Mouse (Mus musculus) T-cell, adult 2 months (primary cell): ENCODE measurements around the gene Rhpn2.

ENCODE experiments used
- DNase-seq: peaks from one replicate; pipeline ENCODE4 v3.0.0; 2022; ENCODE audit warnings: low spot score

Rhpn2 gene

DNA sequence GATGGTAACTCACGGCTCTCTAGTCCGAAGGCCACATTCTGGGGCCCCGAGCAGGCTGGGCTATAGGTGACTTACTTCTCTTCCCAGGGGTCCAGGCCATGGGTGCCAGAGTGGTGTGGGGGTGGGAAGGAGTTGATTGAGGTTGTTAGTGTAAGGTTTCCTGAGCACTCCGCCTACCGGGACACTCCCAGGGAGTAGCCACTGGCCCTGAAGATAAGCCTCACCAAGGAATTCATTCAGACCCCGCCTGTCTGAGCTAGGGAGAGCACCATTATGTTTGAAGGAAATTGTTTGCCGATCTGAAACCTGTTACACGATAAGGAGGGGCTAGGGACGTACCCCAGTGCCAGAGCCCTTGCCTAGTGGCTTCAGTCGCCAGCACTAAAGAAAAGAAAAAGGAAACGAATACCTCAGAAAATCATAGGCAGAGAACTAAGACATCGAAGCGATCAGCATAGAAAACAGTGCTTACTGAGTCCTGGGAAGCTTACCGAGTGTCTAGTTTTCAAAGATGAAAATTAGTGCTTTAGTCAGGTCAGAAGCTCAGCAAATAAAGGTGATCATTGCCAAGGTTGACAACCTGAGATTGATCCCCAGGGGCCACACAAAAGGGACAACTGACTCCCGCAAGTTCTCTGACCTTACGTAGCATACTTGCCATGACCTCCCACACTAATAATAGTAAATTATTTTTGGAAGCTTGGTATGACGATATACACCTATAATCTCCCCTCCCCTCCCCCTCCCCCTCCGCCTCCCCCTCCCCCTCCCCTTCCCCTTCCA lies 14.1 kb downstream of the Rhpn2 start:
- DNase-seq: no peak

DNA sequence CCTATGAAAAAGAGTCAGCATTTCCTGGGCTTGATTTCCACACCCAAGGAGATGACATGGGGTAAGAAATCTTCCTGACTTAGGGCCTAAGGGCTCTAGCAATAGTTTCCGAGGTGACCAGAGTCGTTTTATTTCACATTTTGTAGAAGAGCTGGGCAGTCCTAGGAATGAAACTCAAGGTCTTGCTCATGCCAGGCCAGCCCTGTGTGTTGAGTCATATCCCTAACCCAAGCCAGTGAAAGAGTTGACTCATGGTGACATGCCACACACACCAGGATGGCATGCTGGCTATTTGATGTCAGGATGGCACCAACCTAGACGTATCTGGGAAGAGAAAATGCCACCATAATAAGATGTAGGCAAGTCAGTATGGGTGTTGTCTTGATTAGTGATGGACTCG lies 15.1 kb downstream of the Rhpn2 start:
- no peak for DNase-seq

DNA sequence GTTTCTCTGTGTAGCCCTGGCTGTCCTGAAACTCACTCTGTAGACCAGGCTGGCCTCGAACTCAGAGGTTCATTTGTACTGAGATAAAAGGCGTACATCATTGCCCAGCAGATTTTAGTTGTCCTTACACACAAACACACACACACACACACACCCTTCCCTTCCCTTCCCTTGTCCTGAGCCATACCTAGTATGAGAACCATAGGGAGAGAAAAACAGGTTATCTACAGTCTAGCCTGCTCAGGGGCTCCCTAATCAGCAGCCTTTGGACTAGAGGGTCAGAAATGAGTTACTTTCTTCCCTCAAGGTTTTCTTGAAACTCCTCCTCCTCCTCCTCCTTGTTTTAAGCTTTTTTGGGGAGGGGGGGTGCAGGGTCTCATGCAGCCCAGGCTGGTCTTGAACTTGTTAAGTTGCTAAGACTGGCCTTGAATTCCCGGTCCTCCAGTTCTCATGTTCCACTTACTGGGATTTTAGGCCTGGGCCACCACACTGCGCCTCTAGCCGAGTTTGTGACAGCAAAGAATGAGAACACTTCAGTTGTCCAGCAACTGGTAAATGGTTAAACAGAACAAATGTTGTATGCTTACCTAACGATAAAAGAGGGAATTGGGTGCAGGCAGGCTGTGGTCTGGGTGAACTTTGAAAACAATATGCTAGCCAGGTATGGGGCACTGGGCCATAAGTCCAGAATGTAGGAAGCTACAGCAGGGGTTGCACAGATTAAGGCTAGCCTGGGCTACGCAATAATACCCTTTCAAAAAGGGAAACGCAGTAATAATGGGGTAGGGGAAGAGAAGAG lies 16.1 kb downstream of the Rhpn2 start:
- no peak for DNase-seq

DNA sequence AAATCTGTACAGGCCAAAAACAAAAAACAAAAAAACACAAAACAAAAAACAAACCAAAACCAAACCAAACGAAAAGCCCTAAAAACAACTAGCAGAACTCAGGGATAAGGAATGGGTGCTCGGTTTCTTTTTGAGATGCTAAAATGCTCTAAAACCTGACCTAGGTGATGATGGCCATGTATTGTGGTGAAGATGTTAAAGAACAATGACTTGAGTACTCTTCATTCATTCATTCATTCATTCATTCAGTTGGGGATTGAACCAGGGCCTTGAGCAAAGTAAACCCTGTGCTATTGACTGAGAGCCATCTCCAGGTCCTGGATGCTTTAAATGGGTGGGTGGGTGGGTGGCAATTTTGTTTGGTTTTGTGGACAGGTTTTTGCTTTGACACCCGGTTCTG lies 17.2 kb downstream of the Rhpn2 start:
- DNase-seq: no peak

DNA sequence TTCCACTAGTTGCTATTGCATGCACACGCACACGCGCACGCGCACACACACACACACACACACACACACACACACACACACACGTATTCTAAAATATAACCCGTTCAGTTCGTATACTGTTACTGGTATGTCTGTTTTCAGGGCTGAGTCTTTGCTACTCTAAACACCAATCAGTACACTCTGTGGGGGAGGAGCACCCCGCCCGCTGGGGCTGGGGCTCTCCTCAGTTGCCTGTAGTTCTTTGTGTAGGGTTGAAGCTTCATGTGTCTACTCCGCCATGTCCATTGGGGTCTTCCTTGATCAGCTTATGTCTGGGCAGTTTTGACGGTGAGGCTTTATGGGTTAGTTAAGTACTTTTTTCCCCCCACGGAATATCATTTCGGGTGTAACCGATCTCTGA lies 19.3 kb downstream of the Rhpn2 start:
- no peak for DNase-seq

DNA sequence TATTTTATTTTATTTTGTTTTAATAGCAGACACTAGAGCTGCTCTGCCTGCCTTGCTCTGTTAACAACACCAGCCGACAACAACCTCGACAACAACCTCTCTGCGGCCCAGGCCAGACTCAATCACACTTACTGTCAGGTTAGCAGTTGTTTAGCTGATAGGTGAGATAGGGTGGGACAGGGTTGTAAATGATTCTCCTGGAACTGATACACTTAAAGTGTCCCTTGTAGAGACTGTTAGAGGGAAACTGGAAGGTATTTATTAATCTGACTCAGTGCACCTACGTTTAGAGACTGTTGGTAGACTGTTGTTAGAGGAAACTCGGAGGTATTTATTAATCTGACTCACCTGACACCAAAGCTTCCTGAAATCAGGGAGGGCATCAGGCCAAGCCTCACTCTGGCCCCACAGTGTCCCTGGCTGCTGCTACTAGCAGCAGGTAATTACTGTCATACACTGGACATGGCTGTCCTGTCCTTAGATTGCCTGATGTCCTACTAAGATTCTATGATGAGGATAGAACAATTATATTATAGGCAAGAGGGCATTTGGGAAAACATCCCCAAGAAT lies 21.4 kb downstream of the Rhpn2 start:
- no peak for DNase-seq

DNA sequence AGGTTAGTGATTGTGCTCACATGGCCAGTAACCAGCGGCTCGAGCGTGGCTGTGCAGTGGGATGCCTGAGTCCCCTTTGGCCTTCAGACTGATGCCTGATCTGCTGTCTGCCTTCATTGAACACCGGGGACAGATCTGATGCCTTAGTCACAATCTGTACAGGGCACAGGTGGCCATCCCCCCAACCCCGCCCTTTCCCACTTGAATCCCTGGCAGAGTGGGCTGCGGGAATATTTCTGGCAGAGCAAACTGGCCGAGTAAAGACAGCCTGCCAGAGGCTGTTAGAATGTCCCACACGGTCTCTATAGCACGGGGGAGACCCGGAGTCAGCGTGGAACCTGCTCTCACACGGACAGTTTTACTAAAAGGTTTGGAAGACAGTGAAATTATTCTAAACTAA lies 23.7 kb downstream of the Rhpn2 start:
- no peak for DNase-seq

DNA sequence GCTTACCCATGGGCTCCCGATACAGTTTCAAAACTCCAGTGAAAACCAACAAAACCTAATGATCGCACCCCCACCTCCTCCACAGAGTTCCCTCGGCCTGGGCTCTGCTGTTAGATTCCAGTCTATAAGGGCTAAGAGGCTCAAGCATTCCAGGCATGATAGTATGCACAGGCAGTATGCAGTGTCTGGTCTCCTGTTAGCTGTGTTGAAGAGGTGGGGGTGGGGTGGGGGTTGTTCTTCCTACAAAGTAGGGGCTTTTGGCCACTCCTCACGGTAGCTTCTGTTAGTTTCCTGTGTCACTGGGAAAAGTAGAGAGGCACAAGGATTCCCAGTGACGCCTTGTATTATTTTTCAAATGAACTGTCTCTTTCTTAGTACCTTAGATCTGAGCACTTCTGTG lies 28.3 kb downstream of the Rhpn2 start:
- no peak for DNase-seq

DNA sequence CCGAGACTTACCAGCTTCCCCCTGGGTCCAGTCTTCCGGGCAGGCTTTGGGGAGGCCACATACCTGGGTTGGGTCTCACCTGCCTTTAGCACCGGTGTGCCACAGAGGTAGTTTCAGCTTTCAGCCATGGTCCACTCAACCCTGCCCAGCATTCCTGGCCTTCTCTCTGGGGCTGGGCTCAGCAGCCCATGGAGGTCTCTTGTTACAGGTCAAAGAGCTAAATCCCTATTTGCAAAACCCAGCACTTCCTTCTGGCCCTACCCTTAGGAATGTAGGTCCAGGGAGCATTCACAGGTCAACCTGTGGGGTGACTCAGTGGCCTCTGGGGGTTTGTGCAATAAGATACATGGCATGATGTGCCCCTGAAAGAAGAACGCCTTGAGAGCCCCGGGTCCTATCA lies 28.9 kb downstream of the Rhpn2 start:
- DNase-seq: no peak

DNA sequence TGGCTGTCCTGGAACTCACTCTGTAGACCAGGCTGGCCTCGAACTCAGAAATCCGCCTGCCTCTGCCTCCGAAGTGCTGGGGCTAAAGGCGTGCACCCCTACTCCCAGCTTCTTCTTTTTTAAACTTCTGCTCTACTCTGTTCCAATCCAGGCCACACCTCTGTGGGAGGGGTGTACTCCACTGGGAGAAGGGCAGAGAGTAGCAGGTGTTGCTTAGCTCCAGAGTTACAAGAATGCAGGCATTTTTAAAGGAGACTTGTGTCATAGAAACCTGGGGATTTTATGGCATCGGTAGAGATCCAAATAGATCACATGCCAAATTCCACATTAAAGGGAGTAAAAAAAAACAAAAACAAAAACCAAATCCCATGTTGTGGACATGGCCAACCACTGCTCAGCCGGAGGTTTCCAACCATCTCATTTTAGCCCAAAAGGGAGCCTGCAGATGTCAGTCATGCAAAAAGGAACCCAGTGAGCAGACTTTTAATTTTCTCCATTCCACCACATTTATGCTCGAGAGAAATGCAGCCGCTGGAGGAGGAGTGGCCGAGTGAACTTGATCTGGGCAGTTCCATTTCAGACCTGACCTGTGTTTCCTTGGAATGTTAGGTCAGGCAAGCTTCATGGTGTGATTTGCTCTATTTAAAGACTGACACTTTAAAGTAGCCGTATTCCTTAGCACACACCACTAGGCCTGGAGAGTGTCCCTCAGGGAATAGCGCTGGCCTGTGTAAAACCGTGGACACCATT lies 31.4 kb downstream of the Rhpn2 start:
- no peak for DNase-seq

DNA sequence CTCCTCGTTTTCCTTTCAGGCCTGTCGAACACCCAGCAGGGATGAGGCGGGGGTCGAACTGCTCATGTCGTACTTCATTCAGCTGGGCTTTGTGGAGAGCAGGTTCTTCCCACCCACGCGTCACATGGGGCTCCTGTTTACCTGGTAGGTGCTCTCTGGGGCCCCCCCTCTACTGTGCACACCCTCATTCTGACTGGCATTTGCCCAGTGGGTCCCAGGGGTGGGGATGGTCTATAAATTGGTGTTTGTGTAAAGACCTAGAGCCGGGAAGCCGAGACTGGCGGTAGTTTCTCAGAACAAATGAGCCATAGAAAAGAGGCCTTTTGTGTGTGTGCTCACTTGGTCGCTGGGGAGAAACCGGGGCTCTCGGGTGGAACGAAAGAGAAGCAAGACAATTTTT lies 37.1 kb downstream of the Rhpn2 start:
- no peak for DNase-seq

DNA sequence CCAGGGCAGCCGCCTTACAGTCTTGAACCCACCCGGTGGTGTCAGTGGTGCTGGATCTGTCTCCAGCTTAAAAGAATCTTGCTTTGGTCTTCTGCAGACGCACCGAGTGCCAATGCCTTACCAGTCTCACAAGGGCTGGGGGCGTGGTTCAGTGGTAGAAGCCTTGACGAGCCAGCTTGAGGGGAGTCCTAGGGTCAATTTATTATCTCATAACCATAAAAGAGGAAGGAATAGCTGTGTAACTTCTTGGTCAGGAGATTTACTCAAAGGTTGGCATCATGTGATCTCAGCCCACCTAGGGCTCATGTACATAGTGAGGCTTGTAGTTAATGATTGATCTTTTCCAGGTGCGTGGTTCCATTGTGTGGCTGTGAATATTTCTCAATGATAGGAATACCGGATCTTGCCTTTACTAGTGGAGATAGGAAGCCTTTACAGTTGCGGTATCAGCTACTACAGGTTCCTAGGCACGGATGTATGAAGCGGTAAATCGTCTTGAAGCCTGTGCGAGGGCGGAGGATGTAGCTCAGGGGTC lies 38.6 kb downstream of the Rhpn2 start:
- DNase-seq: no peak

DNA sequence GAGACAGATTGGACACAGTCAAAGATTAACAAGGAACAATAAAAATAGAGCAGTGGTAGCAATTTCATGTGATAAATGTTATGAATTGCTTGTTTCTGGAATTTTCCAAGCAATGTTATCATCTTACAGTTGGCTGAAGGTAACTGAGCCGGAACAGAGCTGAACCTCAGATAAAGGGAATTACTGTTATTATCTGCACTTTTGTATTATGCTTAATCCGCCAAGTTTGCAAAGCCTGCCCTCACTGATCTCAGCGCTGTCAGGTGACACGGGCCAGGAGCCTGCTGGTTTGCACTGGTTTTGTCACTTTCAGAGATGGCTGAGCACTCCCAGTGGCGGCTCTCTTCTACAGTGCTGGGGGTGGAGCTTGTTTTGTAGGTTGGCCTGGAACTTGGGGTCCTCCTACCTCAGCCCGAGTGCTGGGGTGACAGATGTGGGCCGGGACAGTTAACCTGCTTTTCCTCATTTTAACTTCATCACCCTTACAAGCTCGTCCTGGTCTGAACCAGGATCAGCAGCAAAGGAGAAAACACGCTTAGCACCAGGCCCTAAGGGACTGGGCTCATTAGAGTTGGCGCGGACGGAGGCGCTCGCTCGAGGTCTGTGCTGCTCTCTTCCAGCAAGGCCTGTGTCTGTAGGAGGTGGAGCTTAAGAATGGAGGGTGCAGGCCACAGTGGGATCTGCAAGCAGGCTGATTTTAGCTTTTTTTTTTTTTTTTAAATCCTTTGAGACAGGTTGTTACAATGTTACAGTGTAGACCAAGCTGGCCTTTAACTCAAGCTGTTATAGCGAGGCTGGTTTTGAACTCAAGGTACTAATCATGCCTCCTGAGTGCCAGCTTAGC lies 39.4 kb downstream of the Rhpn2 start:
- no peak for DNase-seq

DNA sequence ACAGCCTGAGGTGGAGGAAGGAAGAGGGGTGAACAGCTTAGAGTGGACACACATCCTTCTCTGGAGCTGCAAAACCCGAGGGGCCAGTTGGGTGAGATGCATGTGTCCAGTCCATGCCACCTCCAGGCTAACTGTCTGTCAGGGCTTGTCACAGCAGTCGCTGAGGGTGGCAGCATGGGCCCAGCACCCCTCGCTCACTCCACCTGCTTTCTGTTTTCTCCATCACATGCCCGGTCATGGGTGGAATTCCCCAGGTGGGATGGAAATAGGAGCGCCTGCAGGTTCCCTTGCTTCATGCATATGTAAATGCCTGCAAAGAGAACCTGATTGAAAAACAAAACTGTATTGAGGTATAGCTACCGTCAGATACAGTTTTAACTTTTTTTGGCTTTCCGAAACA lies 40.3 kb downstream of the Rhpn2 start:
- DNase-seq: no peak

DNA sequence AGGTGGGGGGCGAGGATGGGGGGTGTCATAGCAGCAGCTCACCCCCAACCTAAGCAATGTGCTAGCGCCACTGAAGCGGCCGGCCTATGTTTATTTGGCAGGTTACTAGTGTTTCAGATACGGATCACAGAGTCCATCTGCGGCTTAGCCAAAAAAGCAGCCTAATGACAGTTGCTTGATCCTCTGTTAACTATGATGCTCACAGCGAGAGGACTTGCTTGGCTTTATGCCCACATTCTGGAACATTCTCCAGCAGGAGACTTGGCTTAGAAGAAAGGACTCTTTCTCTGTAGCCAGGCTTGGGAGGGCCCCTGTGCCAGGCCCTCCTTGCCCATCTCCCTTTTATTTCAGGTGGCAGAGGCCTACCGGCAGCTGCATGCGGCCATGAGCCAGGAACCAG lies 42.7 kb downstream of the Rhpn2 start:
- DNase-seq: no peak

DNA sequence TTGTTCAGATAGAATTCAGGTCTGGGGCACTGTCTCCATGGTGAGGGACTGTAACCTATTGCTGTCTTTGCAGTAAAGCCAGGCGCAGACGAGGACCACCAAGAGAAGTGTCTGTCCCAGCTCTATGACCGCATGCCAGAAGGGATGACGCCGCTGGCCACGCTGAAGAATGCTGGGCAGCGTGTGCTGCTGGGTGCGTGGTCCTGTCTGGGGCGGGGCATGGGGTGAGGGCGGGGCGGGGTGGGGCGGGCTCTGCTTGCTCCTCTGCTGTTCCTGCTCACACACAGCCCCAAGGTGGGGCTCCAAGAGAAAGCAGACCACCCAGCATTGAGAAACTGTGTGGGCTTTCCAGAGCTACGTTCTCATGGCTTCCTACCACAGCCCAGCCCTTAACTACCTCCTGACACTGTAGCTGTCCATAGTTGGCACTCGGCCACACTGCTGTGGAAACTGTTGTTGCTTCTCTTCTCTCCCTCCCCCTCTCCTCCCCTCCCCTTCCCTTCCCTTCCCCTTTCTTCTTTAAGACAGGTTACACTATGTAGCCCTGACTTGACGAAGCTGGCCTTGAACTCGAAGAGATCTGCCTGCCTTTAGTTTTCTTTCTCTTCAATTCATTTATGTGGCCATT lies 45.6 kb downstream of the Rhpn2 start:
- DNase-seq: no peak

DNA sequence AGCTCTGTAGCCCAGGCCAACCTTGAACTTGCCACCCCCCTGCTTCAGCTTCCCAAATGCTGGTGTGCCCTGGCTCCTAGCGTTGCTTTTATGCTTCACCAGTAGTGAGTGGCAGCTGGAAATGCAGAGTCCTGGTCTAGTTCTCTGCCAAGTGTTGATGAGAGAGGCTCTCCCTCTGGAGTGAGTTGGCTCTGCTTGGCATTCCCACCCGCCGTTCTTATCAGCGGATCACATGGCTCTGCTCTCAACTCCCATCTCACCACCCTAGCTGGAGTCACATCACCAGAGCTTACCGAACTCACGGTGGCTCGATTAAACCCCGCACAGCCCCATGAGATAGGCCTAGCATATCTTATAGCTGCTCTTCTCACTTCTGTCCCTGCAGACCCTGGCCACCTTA lies 46.4 kb downstream of the Rhpn2 start:
- no peak for DNase-seq

DNA sequence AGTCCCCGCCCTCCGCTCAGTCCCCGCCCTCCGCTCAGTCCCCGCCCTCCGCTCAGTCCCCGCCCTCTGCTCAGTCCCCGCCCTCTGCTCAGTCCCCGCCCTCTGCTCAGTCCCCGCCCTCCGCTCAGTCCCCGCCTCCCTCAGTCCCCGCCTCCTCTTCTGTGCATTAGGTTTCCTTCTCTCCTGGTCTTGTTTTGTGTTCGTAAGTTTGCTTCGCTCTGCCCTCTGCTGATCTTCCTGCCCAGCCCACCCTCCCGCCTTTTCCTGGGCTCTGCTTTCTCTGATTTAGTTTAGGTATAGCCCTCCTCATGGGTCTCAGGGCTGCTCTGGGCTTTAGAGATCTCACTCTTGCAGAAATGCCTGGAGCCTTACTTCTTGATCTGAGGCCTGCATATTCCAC lies 47.9 kb downstream of the Rhpn2 start:
- DNase-seq: no peak

DNA sequence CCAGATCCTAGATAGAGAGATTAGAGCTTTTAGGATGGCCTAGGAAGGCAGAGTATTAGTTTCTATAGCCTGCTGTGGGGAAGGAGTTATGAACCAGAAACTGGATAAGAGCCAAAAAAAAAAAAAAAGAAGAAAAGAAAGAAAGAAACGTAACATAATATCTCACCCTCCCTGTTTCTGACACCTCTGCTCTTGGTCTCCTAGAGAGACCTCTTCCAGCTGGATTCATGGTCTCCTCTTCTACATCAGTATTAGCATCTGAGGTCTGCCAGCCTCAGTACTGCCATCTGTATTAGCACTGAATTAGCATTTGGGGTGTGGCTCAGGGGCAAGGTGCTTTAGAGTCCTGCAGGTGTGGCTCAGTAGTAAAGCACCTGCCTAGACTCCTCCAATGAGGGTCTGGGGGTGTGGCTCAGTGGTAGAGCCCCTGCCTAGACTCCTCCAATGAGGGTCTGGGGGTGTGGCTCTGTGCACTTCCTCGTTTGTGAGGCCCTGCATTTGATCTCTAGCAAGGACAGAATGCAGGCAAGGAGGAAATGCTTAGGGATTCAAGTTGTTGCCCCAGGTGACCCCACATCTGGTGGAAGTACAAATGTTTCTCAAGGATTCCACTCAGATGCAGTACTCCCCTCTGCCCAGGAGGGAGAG lies 48.9 kb downstream of the Rhpn2 start:
- DNase-seq: no peak

DNA sequence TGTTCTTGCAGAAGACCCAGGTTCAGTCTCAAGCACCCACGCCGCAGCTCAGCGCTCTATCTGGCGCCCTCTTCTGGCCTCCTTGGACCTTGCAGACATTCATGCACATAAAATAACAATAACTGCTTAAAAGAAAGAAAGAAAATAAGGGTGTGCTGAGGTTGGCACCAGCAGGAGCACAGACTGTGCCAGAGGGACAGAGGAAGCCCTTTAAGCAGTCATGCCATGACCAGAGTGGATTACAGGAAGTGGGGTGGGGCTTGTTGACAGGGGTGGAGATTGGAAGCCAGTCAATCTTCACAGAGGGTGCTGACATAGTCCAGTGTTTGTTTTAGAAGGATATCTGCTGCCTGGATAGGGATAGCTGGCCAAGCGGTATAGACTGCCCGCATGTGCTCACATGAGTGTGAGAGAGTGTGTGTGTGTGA lies 52.6 kb downstream of the Rhpn2 start:
- no peak for DNase-seq
